25 mouse cellular contexts compared by ENCODE assay signal in genomic region chr2:116433481-116433880, GRCm38 (mm10).
DNase-seq lines count a peak whose midpoint lies in the region; ATAC-seq lines count a peak whose summit lies in the region.
"Had no signal": no experiment of that assay in that cellular context is flagged by ENCODE, and none has a peak within 500 bp of the region (broad histone marks: within the 10 kb centered on the region; RNA-seq: fewer than 3 reads in every experiment).

No protein-coding gene starts in this region.

- H3K36me3 ChIP-seq in embryonic facial prominence, embryonic 14.5 days (ENCODE audit: control insufficient read depth, insufficient read depth, low read length): no peaks in the 10 kb centered on the region
- no peaks in the 10 kb centered on the region for H3K36me3 ChIP-seq in embryonic facial prominence, embryonic 10.5 days (replicated peaks)
- H3K36me3 ChIP-seq: embryonic facial prominence, embryonic 12.5 days; embryonic facial prominence, embryonic 15.5 days; forebrain, embryonic 10.5 days; forebrain, embryonic 12.5 days; G1E had no signal

- no peak overlapping the region for H3K4me2 ChIP-seq in embryonic facial prominence, embryonic 14.5 days (ENCODE audit: low read depth, low read length)
- H3K4me2 ChIP-seq: embryonic facial prominence, embryonic 12.5 days; embryonic facial prominence, embryonic 15.5 days; forebrain, embryonic 12.5 days had no signal

- H3K9ac ChIP-seq in embryonic facial prominence, embryonic 14.5 days (ENCODE audit: low read depth, low read length): no peak overlapping the region
- H3K9ac ChIP-seq: embryonic facial prominence, embryonic 12.5 days; embryonic facial prominence, embryonic 15.5 days; forebrain, embryonic 12.5 days had no signal

- no peaks in the 10 kb centered on the region for H3K4me1 ChIP-seq in embryonic facial prominence, embryonic 14.5 days (ENCODE audit: control insufficient read depth, insufficient read depth, low read length)
- H3K4me1 ChIP-seq in embryonic facial prominence, embryonic 10.5 days: no peaks in the 10 kb centered on the region
- H3K4me1 ChIP-seq: embryonic facial prominence, embryonic 12.5 days; embryonic facial prominence, embryonic 15.5 days; forebrain, embryonic 12.5 days had no signal

- no peaks in the 10 kb centered on the region for H3K27me3 ChIP-seq in embryonic facial prominence, embryonic 14.5 days (replicated peaks; ENCODE audit: control insufficient read depth, insufficient read depth, low read length)
- H3K27me3 ChIP-seq in embryonic facial prominence, embryonic 10.5 days (replicated peaks; ENCODE audit: low read depth, poor library complexity, severe bottlenecking): no peaks in the 10 kb centered on the region
- H3K27me3 ChIP-seq: CH12.LX; embryonic facial prominence, embryonic 12.5 days; embryonic facial prominence, embryonic 15.5 days; forebrain, embryonic 12.5 days had no signal

- DNase-seq in embryonic facial prominence, embryonic 14.5 days (ENCODE audit: low spot score): peak; percentile 11
- no peak for DNase-seq in embryonic facial prominence, embryonic 10.5 days (ENCODE audit: low spot score)
- DNase-seq in Muller cell, postnatal 12 days (ENCODE audit: inconsistent ontology term): peak; percentile 52
- DNase-seq in retina, postnatal 1 day: peak; percentile 58
- no peak for DNase-seq in cerebellum, adult 11 months
- DNase-seq: adrenal gland, adult 2 months; adrenal gland, postnatal 10 days; adrenal gland, postnatal 25 days; B cell, adult 2 months; cerebellum, adult 11-12 months; cerebellum, adult 2 months; cerebellum, adult 9-10 months; cerebellum, postnatal 10 days; cerebellum, postnatal 25 days; embryo, embryonic 11 days had no signal

- H3K9me3 ChIP-seq in embryonic facial prominence, embryonic 14.5 days (ENCODE audit: control insufficient read depth, low read length): no peaks in the 10 kb centered on the region
- no peaks in the 10 kb centered on the region for H3K9me3 ChIP-seq in embryonic facial prominence, embryonic 10.5 days
- H3K9me3 ChIP-seq: embryonic facial prominence, embryonic 12.5 days; embryonic facial prominence, embryonic 15.5 days; forebrain, embryonic 10.5 days; forebrain, embryonic 12.5 days had no signal

- H3K4me3 ChIP-seq in embryonic facial prominence, embryonic 14.5 days (ENCODE audit: low read depth, low read length): no peak overlapping the region
- no peak overlapping the region for H3K4me3 ChIP-seq in embryonic facial prominence, embryonic 10.5 days
- H3K4me3 ChIP-seq: embryonic facial prominence, embryonic 12.5 days; embryonic facial prominence, embryonic 15.5 days; erythroblast, embryonic 14.5 days; forebrain, embryonic 10.5 days; forebrain, embryonic 12.5 days had no signal

- no peak for ATAC-seq in embryonic facial prominence, embryonic 14.5 days (ENCODE audit: low read depth)
- ATAC-seq: CD4-positive, CD25-positive, alpha-beta regulatory T cell, adult 4 months; forebrain, embryonic 14.5 days; forebrain, embryonic 16.5 days had no signal

- H3K27ac ChIP-seq in embryonic facial prominence, embryonic 14.5 days (replicated peaks; ENCODE audit: low read depth, low read length): no peak overlapping the region
- no peak overlapping the region for H3K27ac ChIP-seq in embryonic facial prominence, embryonic 10.5 days (replicated peaks)
- H3K27ac ChIP-seq: embryonic facial prominence, embryonic 12.5 days; embryonic facial prominence, embryonic 15.5 days; forebrain, embryonic 10.5 days; forebrain, embryonic 12.5 days had no signal

Comparison
In these comparisons a context has a peak if more than half of its experiments do, and no peak if none do; other contexts are left out.
1. DNase-seq: peak in embryonic facial prominence, embryonic 14.5 days (single experiment), Muller cell, postnatal 12 days (single experiment) and retina, postnatal 1 day (single experiment); none in embryonic facial prominence, embryonic 10.5 days (single experiment) and cerebellum, adult 11 months (single experiment).